Mouse (Mus musculus) embryonic facial prominence, embryonic 13.5 days (tissue): ENCODE measurements around the gene Pmm1. TPM values are rescaled to one million over a fixed set of nuclear protein-coding genes. Genes with fewer than 3 reads are reported as not detected.

Experiments
- polyA plus RNA-seq: library from polyadenylated mRNA; unstranded; fragments of >200 nt; fragmentation: Nextera tagmentation; extraction: Ambion mirVana; gene quantifications from 2 replicates; pipeline ENCODE4 v1.2.1, GENCODE M21; 2015

The Pmm1 gene
- polyA plus RNA-seq, 1 experiment from 2014 or later: 30.0 TPM

Other genes with a start within 250 kb of the Pmm1 start
- gene Zc3h7b, start 215.9 kb downstream of the Pmm1 start, polyA plus RNA-seq: 35.4 and 45.7 TPM in 2 replicates
- 103 and 116 TPM in 2 replicates for gene Rangap1, start 215.4 kb downstream of the Pmm1 start, polyA plus RNA-seq
- 29.4 and 30.3 TPM in 2 replicates for gene Tef, start 158.5 kb downstream of the Pmm1 start, polyA plus RNA-seq
- 25.6 and 26.7 TPM in 2 replicates for gene Tob2, start 102.1 kb downstream of the Pmm1 start, polyA plus RNA-seq
- 164 and 172 TPM in 2 replicates for gene Phf5a, start 89.0 kb downstream of the Pmm1 start, polyA plus RNA-seq
- 148 and 151 TPM in 2 replicates for gene Aco2, start 88.6 kb downstream of the Pmm1 start, polyA plus RNA-seq
- gene Polr3h, start 34.7 kb downstream of the Pmm1 start, polyA plus RNA-seq: 51.8 and 63.9 TPM in 2 replicates
- 10.9 and 11.4 TPM in 2 replicates for gene Csdc2, start 24.2 kb downstream of the Pmm1 start, polyA plus RNA-seq
- gene 1700029P11Rik, start 19.6 kb upstream of the Pmm1 start, polyA plus RNA-seq: not detected in 2 replicates
- gene Xrcc6, start 26.9 kb upstream of the Pmm1 start, polyA plus RNA-seq: 92.3 and 98.2 TPM in 2 replicates
- gene Desi1, start 72.9 kb upstream of the Pmm1 start, polyA plus RNA-seq: 25.8 and 28.6 TPM in 2 replicates
- 281 and 331 TPM in 2 replicates for gene Snu13, start 86.7 kb upstream of the Pmm1 start, polyA plus RNA-seq
- 0.08 TPM in 1 of 2 replicates, not detected in the other for gene 4930407I10Rik, start 98.2 kb upstream of the Pmm1 start, polyA plus RNA-seq
- 0.15 TPM in 1 of 2 replicates, not detected in the other for gene Mei1, start 109.1 kb upstream of the Pmm1 start, polyA plus RNA-seq
- gene Ccdc134, start 167.0 kb upstream of the Pmm1 start, polyA plus RNA-seq: 22.7 and 26.8 TPM in 2 replicates
- 146 and 160 TPM in 2 replicates for gene Srebf2, start 186.3 kb upstream of the Pmm1 start, polyA plus RNA-seq